Mouse (Mus musculus): Measurements from ENCODE around the gene Anapc11. TPM values are rescaled to one million over a fixed set of nuclear protein-coding genes. Genes with fewer than 3 reads are reported as not detected.

The Anapc11 gene
- total and polyA plus RNA-seq, 3 experiments: 57.0 to 145 (median 108) TPM

DNA sequence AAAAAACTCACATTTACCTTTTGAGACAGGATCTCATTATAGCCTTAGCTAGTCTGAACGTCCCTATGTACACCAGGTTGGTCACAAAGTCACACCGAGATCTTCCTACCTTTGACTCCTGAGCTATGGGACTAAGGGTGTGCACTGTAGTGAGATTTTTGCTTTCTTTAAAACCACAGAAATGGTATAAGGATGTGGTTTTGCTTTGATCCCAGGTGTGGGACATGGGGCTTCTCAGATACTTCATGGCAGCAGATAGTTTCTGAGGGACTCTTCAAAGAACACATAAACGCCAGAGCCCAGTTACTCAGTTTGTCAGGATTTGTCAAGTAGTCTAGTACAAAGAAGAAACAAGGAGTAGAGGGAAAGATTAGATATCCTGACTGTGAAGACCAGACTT lies 2.5 kb downstream of the Anapc11 start:
- TF ChIP-seq EP300 (IDR thresholded peaks at IDR 0.05; ENCODE audit: low read length) (no peak), MXI1 (IDR thresholded peaks at IDR 0.05; ENCODE audit: low read depth, low read length) (no peak), MYC (IDR thresholded peaks at IDR 0.05; ENCODE audit: low read depth, low read length) (no peak), CHD2 (IDR thresholded peaks at IDR 0.05; ENCODE audit: low read length) (no peak), MEF2A (IDR thresholded peaks at IDR 0.05; ENCODE audit: borderline replicate concordance, low read depth, low read length) (no peak), ZC3H11A (IDR thresholded peaks at IDR 0.05; ENCODE audit: low read depth, low read length) (no peak), TBP (conservative IDR thresholded peaks at IDR 0.05; ENCODE audit: low read depth, low read length) (no peak), POLR2A (IDR thresholded peaks at IDR 0.05; ENCODE audit: low read depth, low read length) (no peak), KAT2A (IDR thresholded peaks at IDR 0.05; ENCODE audit: insufficient replicate concordance, low read length) (no peak), RAD21 (IDR thresholded peaks at IDR 0.05; ENCODE audit: low read depth, low read length) (no peak), USF1 (IDR thresholded peaks at IDR 0.05; ENCODE audit: low read depth, low read length) (no peak), ELF1 (IDR thresholded peaks at IDR 0.05; ENCODE audit: low read depth, low read length) (no peak), RCOR1 (conservative IDR thresholded peaks at IDR 0.05; ENCODE audit: low read depth, low read length) (no peak)
- Histone ChIP-seq H3K27ac (ENCODE audit: insufficient read depth, low read depth) (no peak overlapping the region), H3K27me3 (replicated peaks) (no peaks in the 10 kb centered on the region), H3K36me3 (replicated peaks in 1 of 2; ENCODE audit: control insufficient read depth in 1 of 2, insufficient read depth in 1 of 2, low read length in 1 of 2) (peaks cover 41 to 70% of the 10 kb centered on the region in 2 experiments), H3K4me3 (replicated peaks in 1 of 3; ENCODE audit: low read depth in 2 of 3, low read length in 2 of 3, poor library complexity in 1 of 3) (no peak overlapping the region), H3K79me2 (replicated peaks; ENCODE audit: control insufficient read depth, extremely low read depth, insufficient read depth, poor library complexity, severe bottlenecking) (peaks cover 35% of the 10 kb centered on the region), H3K9me3 (replicated peaks; ENCODE audit: low read length) (no peaks in the 10 kb centered on the region), H3K4me2 (ENCODE audit: insufficient read depth, low read depth, poor library complexity, severe bottlenecking) (0 out of 2 replicates have a peak overlapping the region, but pooled peaks have one; percentile 4), H3K9ac (ENCODE audit: insufficient read depth, low read depth) (no peak overlapping the region), H3K4me1 (ENCODE audit: control insufficient read depth in 1 of 2, insufficient read depth in 2 of 2) (peaks cover 8 to 37% of the 10 kb centered on the region in 2 experiments)
- no peak for DNase-seq (ENCODE audit: extremely low read depth)
- dilution Hi-C loops (cut with MboI; ENCODE audit: extremely low pct_ligation_motif_present, extremely low pct_unique_long_range_greater_than_20kb, low sequenced_read_pairs): no loop called here
- in situ Hi-C loops (cut with MboI; ENCODE audit: low pct_ligation_motif_present, low pct_unique_long_range_greater_than_20kb, low sequenced_read_pairs): no loop called here

DNA sequence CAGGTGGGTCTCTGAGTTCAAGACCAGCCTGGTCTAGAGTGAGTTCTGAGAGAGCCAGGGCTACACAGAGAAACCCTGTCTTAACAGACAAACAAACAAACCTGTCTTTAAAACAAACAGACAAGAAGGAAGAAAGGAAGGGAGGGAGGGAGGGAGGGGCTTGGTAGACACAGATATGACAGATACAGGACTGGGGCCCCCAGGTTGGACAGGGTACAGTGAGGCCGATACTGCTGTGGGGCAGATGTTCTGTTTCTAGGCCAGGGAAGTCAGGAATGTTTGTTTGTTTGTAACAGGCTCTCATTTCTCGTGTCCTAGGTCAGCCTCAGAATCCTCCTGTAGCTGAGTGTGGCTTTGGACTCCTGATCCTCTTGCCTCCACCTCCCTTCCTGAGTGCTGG lies 5.3 kb downstream of the Anapc11 start:
- Histone ChIP-seq H3K27ac (ENCODE audit: insufficient read depth, low read depth) (no peak overlapping the region), H3K4me2 (ENCODE audit: insufficient read depth, low read depth, poor library complexity, severe bottlenecking) (no peak overlapping the region), H3K9me3 (replicated peaks; ENCODE audit: low read length) (no peaks in the 10 kb centered on the region), H3K9ac (ENCODE audit: insufficient read depth, low read depth) (no peak overlapping the region), H3K27me3 (replicated peaks) (no peaks in the 10 kb centered on the region), H3K79me2 (replicated peaks; ENCODE audit: control insufficient read depth, extremely low read depth, insufficient read depth, poor library complexity, severe bottlenecking) (peaks cover 11% of the 10 kb centered on the region; the same call in 1 of the 2 replicates), H3K4me3 (replicated peaks in 1 of 3; ENCODE audit: low read depth in 2 of 3, low read length in 2 of 3, poor library complexity in 1 of 3) (no peak overlapping the region), H3K4me1 (ENCODE audit: control insufficient read depth in 1 of 2, insufficient read depth in 2 of 2) (peaks cover 3 to 22% of the 10 kb centered on the region in 2 experiments; a peak in 3 of 4 replicates), H3K36me3 (replicated peaks in 1 of 2; ENCODE audit: control insufficient read depth in 1 of 2, insufficient read depth in 1 of 2, low read length in 1 of 2) (peaks cover 50 to 84% of the 10 kb centered on the region in 2 experiments)
- in situ Hi-C loops (cut with MboI; ENCODE audit: low pct_ligation_motif_present, low pct_unique_long_range_greater_than_20kb, low sequenced_read_pairs) (no loop called here), dilution Hi-C loops (cut with MboI; ENCODE audit: extremely low pct_ligation_motif_present, extremely low pct_unique_long_range_greater_than_20kb, low sequenced_read_pairs) (no loop called here)
- no peak for DNase-seq (ENCODE audit: extremely low read depth)
- TF ChIP-seq ELF1 (IDR thresholded peaks at IDR 0.05; ENCODE audit: low read depth, low read length): no peak
- TF ChIP-seq UBTF (IDR thresholded peaks at IDR 0.05; ENCODE audit: low read depth, low read length): no peak
- TF ChIP-seq MAZ (IDR thresholded peaks at IDR 0.05; ENCODE audit: low read depth, low read length): no peak
- TF ChIP-seq CTCF (conservative IDR thresholded peaks at IDR 0.05 in 1 of 2, IDR thresholded peaks at IDR 0.05 in 1 of 2; ENCODE audit: low read depth in 2 of 2, low read length in 2 of 2): no peak
- TF ChIP-seq ZKSCAN1 (IDR thresholded peaks at IDR 0.05; ENCODE audit: borderline replicate concordance, low read depth, low read length): no peak
- no peak for TF ChIP-seq MYC (IDR thresholded peaks at IDR 0.05; ENCODE audit: low read depth, low read length)
- no peak for TF ChIP-seq POLR2A (IDR thresholded peaks at IDR 0.05; ENCODE audit: low read depth, low read length)
- no peak for TF ChIP-seq USF2 (conservative IDR thresholded peaks at IDR 0.05; ENCODE audit: low read depth, low read length)
- TF ChIP-seq IRF4 (IDR thresholded peaks at IDR 0.05; ENCODE audit: low read depth, low read length): no peak
- TF ChIP-seq SMC3 (IDR thresholded peaks at IDR 0.05; ENCODE audit: low read depth, low read length): no peak
- no peak for TF ChIP-seq ZMIZ1 (IDR thresholded peaks at IDR 0.05; ENCODE audit: low read depth, low read length)
- TF ChIP-seq E2F4 (IDR thresholded peaks at IDR 0.05; ENCODE audit: insufficient replicate concordance, low read depth, low read length): no peak
- TF ChIP-seq TCF12 (IDR thresholded peaks at IDR 0.05; ENCODE audit: low read depth, low read length): no peak
- no peak for TF ChIP-seq RAD21 (IDR thresholded peaks at IDR 0.05; ENCODE audit: low read depth, low read length)
- TF ChIP-seq SIN3A (IDR thresholded peaks at IDR 0.05; ENCODE audit: low read length): no peak
- TF ChIP-seq CHD2 (IDR thresholded peaks at IDR 0.05; ENCODE audit: low read length): no peak
- TF ChIP-seq JUN (IDR thresholded peaks at IDR 0.05; ENCODE audit: insufficient read depth, low read depth, low read length): no peak
- TF ChIP-seq PAX5 (IDR thresholded peaks at IDR 0.05; ENCODE audit: low read length): no peak
- no peak for TF ChIP-seq CHD1 (IDR thresholded peaks at IDR 0.05; ENCODE audit: low read depth, low read length)
- TF ChIP-seq EP300 (IDR thresholded peaks at IDR 0.05; ENCODE audit: low read length): no peak

Data from CH12.LX (cell line).